ENCODE assay signal across 9 mouse cellular contexts in genomic region chr17:36231318-36231717, GRCm38 (mm10). TPM values are rescaled to one million over a fixed set of nuclear protein-coding genes. Genes with fewer than 3 reads are reported as not detected.
DNase-seq lines count a peak whose midpoint lies in the region; ATAC-seq lines count a peak whose summit lies in the region.
"Had no signal": no experiment of that assay in that cellular context is flagged by ENCODE, and none has a peak within 500 bp of the region (broad histone marks: within the 10 kb centered on the region; RNA-seq: fewer than 3 reads in every experiment).

No protein-coding gene starts in this region.

- peak; percentile 53 for DNase-seq in kidney, adult 11 months
- peak; percentile 98 for DNase-seq in Muller cell, postnatal 12 days (ENCODE audit: inconsistent ontology term)
- peak; percentile 70 to 78 for DNase-seq in cerebellum, postnatal 14 days
- DNase-seq in heart, embryonic 10.5 days (ENCODE audit: low spot score) = peak; percentile 100
- peak; percentile 100 for DNase-seq in limb, embryonic 11.5 days (ENCODE audit: low spot score)
- DNase-seq in right cerebral cortex, adult 2 months (ENCODE audit: low spot score in 2 of 2) = peak; percentile 26 to 35
- DNase-seq in urinary bladder, adult 2 months (ENCODE audit: low spot score) = peak; percentile 66

- H3K36me3 ChIP-seq in kidney, embryonic 16.5 days (ENCODE audit: insufficient read depth, low read length) = no peaks in the 10 kb centered on the region
- no peaks in the 10 kb centered on the region for H3K36me3 ChIP-seq in heart, embryonic 10.5 days
- no peaks in the 10 kb centered on the region for H3K36me3 ChIP-seq in limb, embryonic 11.5 days (ENCODE audit: control insufficient read depth, insufficient read depth, low read length)
- H3K36me3 ChIP-seq: heart, embryonic 15.5 days had no signal

- H3K4me1 ChIP-seq in kidney, embryonic 16.5 days (ENCODE audit: insufficient read depth, low read length) = no peaks in the 10 kb centered on the region
- H3K4me1 ChIP-seq in heart, embryonic 10.5 days = peaks cover 5% of the 10 kb centered on the region
- H3K4me1 ChIP-seq in limb, embryonic 11.5 days (ENCODE audit: control insufficient read depth, insufficient read depth, low read length) = no peaks in the 10 kb centered on the region
- H3K4me1 ChIP-seq: heart, embryonic 15.5 days had no signal

- no peak overlapping the region for H3K4me3 ChIP-seq in kidney, embryonic 16.5 days (ENCODE audit: low read length)
- H3K4me3 ChIP-seq in heart, embryonic 10.5 days = no peak overlapping the region
- H3K4me3 ChIP-seq in limb, embryonic 11.5 days (ENCODE audit: low read depth, low read length) = no peak overlapping the region
- H3K4me3 ChIP-seq: heart, embryonic 15.5 days had no signal

- H3K27me3 ChIP-seq in kidney, embryonic 16.5 days (ENCODE audit: insufficient read depth, low read length) = peaks cover 5% of the 10 kb centered on the region
- H3K27me3 ChIP-seq in heart, embryonic 10.5 days (ENCODE audit: insufficient read depth, poor library complexity, severe bottlenecking) = peaks cover 35% of the 10 kb centered on the region
- peaks cover 31% of the 10 kb centered on the region for H3K27me3 ChIP-seq in limb, embryonic 11.5 days (ENCODE audit: control insufficient read depth, insufficient read depth, low read length)

- H3K4me2 ChIP-seq in kidney, embryonic 16.5 days (replicated peaks; ENCODE audit: low read depth, low read length) = no peak overlapping the region
- no peak overlapping the region for H3K4me2 ChIP-seq in limb, embryonic 11.5 days (ENCODE audit: low read depth, severe bottlenecking)
- H3K4me2 ChIP-seq: heart, embryonic 15.5 days had no signal

- no peak overlapping the region for H3K27ac ChIP-seq in kidney, embryonic 16.5 days (ENCODE audit: low read length)
- H3K27ac ChIP-seq in heart, embryonic 10.5 days = no peak overlapping the region
- H3K27ac ChIP-seq in limb, embryonic 11.5 days (replicated peaks; ENCODE audit: low read depth, low read length) = no peak overlapping the region
- H3K27ac ChIP-seq: heart, embryonic 15.5 days had no signal

- no peak for ATAC-seq in kidney, embryonic 16.5 days (ENCODE audit: low FRiP score, low TSS enrichment)
- no peak for ATAC-seq in limb, embryonic 11.5 days (ENCODE audit: insufficient number of reproducible peaks, low FRiP score, low TSS enrichment, low read depth)

- no peak overlapping the region for H3K9ac ChIP-seq in kidney, embryonic 16.5 days (replicated peaks; ENCODE audit: low read length)
- H3K9ac ChIP-seq in limb, embryonic 11.5 days (ENCODE audit: low read length) = no peak overlapping the region
- H3K9ac ChIP-seq: heart, embryonic 15.5 days had no signal

- H3K9me3 ChIP-seq in kidney, embryonic 16.5 days (ENCODE audit: low read length) = no peaks in the 10 kb centered on the region
- H3K9me3 ChIP-seq in heart, embryonic 10.5 days = no peaks in the 10 kb centered on the region
- H3K9me3 ChIP-seq in limb, embryonic 11.5 days (ENCODE audit: control insufficient read depth, low read length) = no peaks in the 10 kb centered on the region
- H3K9me3 ChIP-seq: heart, embryonic 15.5 days had no signal

- 3% methylated on average over 36 of the region's 36 CpGs for WGBS in kidney, embryonic 16.5 days
- WGBS in heart, embryonic 10.5 days = 9% methylated on average over 36 of the region's 36 CpGs
- 5% methylated on average over 36 of the region's 36 CpGs for WGBS in limb, embryonic 11.5 days

RNA-seq across cellular contexts. Expression of gene Rpp21, which starts 26.6 kb away (rescaled TPM):
- polyA plus RNA-seq in kidney, embryonic 16.5 days (2015; fragmentation: Nextera tagmentation; extraction: Ambion mirVana) = 107 and 110 TPM in 2 replicates
- polyA plus RNA-seq in heart, embryonic 10.5 days (2016; fragmentation: Nextera tagmentation; extraction: Ambion mirVana) = 106 and 108 TPM in 2 replicates
- 80.9 and 85.7 TPM in 2 replicates for polyA plus RNA-seq in limb, embryonic 11.5 days (2014; fragmentation: Nextera tagmentation; extraction: Ambion mirVana)
- 59.0 and 76.1 TPM in 2 replicates for polyA plus RNA-seq in urinary bladder, adult 2 months (2012; rRNA removed)

RNA-seq across cellular contexts. Expression of gene Trim39, which starts 40.7 kb away (rescaled TPM):
- polyA plus RNA-seq in kidney, embryonic 16.5 days (2015; fragmentation: Nextera tagmentation; extraction: Ambion mirVana) = 18.4 and 19.8 TPM in 2 replicates
- polyA plus RNA-seq in heart, embryonic 10.5 days (2016; fragmentation: Nextera tagmentation; extraction: Ambion mirVana) = 11.7 and 13.7 TPM in 2 replicates
- polyA plus RNA-seq in limb, embryonic 11.5 days (2014; fragmentation: Nextera tagmentation; extraction: Ambion mirVana) = 17.9 and 22.2 TPM in 2 replicates
- polyA plus RNA-seq in urinary bladder, adult 2 months (2012; rRNA removed) = 23.9 and 26.8 TPM in 2 replicates

RNA-seq across cellular contexts. Expression of gene H2-T3, which starts 41.2 kb away (rescaled TPM):
- polyA plus RNA-seq in kidney, embryonic 16.5 days (2015; fragmentation: Nextera tagmentation; extraction: Ambion mirVana) = not detected in 2 replicates
- polyA plus RNA-seq in heart, embryonic 10.5 days (2016; fragmentation: Nextera tagmentation; extraction: Ambion mirVana) = not detected in 2 replicates
- not detected in 2 replicates for polyA plus RNA-seq in limb, embryonic 11.5 days (2014; fragmentation: Nextera tagmentation; extraction: Ambion mirVana)
- 0.03 TPM in 1 of 2 replicates, not detected in the other for polyA plus RNA-seq in urinary bladder, adult 2 months (2012; rRNA removed)
- polyA plus RNA-seq: heart, embryonic 15.5 days had no signal

RNA-seq across cellular contexts. Expression of gene H2-M10.2, which starts 55.0 kb away (rescaled TPM):
- 0.15 TPM in 1 of 2 replicates, not detected in the other for polyA plus RNA-seq in kidney, embryonic 16.5 days (2015; fragmentation: Nextera tagmentation; extraction: Ambion mirVana)
- not detected in 2 replicates for polyA plus RNA-seq in heart, embryonic 10.5 days (2016; fragmentation: Nextera tagmentation; extraction: Ambion mirVana)
- polyA plus RNA-seq in limb, embryonic 11.5 days (2014; fragmentation: Nextera tagmentation; extraction: Ambion mirVana) = 0.13 and 0.17 TPM in 2 replicates
- polyA plus RNA-seq in urinary bladder, adult 2 months (2012; rRNA removed) = not detected in 2 replicates
- polyA plus RNA-seq: heart, embryonic 15.5 days had no signal

Comparison
In these comparisons a context has a peak if more than half of its experiments do, and no peak if none do; other contexts are left out.
1. DNase-seq: peak in every context shown above with its lines; median percentile 100 in heart, embryonic 10.5 days; 100 in limb, embryonic 11.5 days; 98 in Muller cell, postnatal 12 days; 74 in cerebellum, postnatal 14 days; 66 in urinary bladder, adult 2 months; 53 in kidney, adult 11 months; 30 in right cerebral cortex, adult 2 months.